Mouse (Mus musculus): ENCODE results near the gene Tspoap1.
A peak's percentile ranks its signal among the peaks of the same experiment; 100 is the strongest.

The Tspoap1 gene

GRCm38 (mm10) chr11:87745632-87746555, 14.4 kb upstream of the Tspoap1 start:
- DNase-seq (ENCODE audit: low read depth, low spot score), result no peak

GRCm38 (mm10) chr11:87747312-87747711, 13.0 kb upstream of the Tspoap1 start:
- DNase-seq (ENCODE audit: low read depth, low spot score), result no peak

GRCm38 (mm10) chr11:87747716-87748115, 12.6 kb upstream of the Tspoap1 start:
- no peak for DNase-seq (ENCODE audit: low read depth, low spot score)

GRCm38 (mm10) chr11:87748132-87749119, 11.9 kb upstream of the Tspoap1 start:
- DNase-seq (ENCODE audit: low read depth, low spot score), result peak; percentile 31

GRCm38 (mm10) chr11:87749192-87750042, 10.9 kb upstream of the Tspoap1 start:
- DNase-seq (ENCODE audit: low read depth, low spot score), result peak; percentile 52

GRCm38 (mm10) chr11:87750043-87750421, 10.3 kb upstream of the Tspoap1 start:
- DNase-seq (ENCODE audit: low read depth, low spot score), result no peak

GRCm38 (mm10) chr11:87750521-87750920, 9.8 kb upstream of the Tspoap1 start:
- DNase-seq (ENCODE audit: low read depth, low spot score), result no peak

GRCm38 (mm10) chr11:87751031-87751430, 9.3 kb upstream of the Tspoap1 start:
- DNase-seq (ENCODE audit: low read depth, low spot score), result no peak

- DNase-seq (ENCODE audit: low read depth, low spot score), result no peak
Observed at GRCm38 (mm10) chr11:87751491-87751966, 8.8 kb upstream of the Tspoap1 start.

- no peak for DNase-seq (ENCODE audit: low read depth, low spot score)
Observed at GRCm38 (mm10) chr11:87752307-87752706, 8.0 kb upstream of the Tspoap1 start.

GRCm38 (mm10) chr11:87753255-87753654, 7.1 kb upstream of the Tspoap1 start:
- DNase-seq (ENCODE audit: low read depth, low spot score), result no peak

GRCm38 (mm10) chr11:87753891-87754501, 6.3 kb upstream of the Tspoap1 start:
- DNase-seq (ENCODE audit: low read depth, low spot score), result no peak

- DNase-seq (ENCODE audit: low read depth, low spot score), result no peak
Observed at GRCm38 (mm10) chr11:87754603-87755002, 5.7 kb upstream of the Tspoap1 start.

- DNase-seq (ENCODE audit: low read depth, low spot score), result no peak
Observed at GRCm38 (mm10) chr11:87755360-87756017, 4.9 kb upstream of the Tspoap1 start.

- DNase-seq (ENCODE audit: low read depth, low spot score), result no peak
Observed at GRCm38 (mm10) chr11:87756251-87756820, 4.0 kb upstream of the Tspoap1 start.

- DNase-seq (ENCODE audit: low read depth, low spot score), result no peak
Observed at GRCm38 (mm10) chr11:87757001-87757954, 3.1 kb upstream of the Tspoap1 start.

- no peak for DNase-seq (ENCODE audit: low read depth, low spot score)
Observed at GRCm38 (mm10) chr11:87758161-87758911, 2.0 kb upstream of the Tspoap1 start.
